In genomic region chr9:9051184-9051583, GRCm38 (mm10) we compare ENCODE assay signal across 8 mouse cellular contexts.
DNase-seq lines count a peak whose midpoint lies in the region; ATAC-seq and TF ChIP-seq lines count a peak whose summit lies in the region.

No protein-coding gene starts in this region.

- no peaks in the 10 kb centered on the region for H3K27me3 ChIP-seq in hindbrain, embryonic 14.5 days (ENCODE audit: control insufficient read depth, insufficient read depth, low read length)
- H3K27me3 ChIP-seq in hindbrain, embryonic 12.5 days = no peaks in the 10 kb centered on the region
- no peaks in the 10 kb centered on the region for H3K27me3 ChIP-seq in kidney, postnatal 0 days (ENCODE audit: insufficient read depth, low read length)

- DNase-seq in hindbrain, embryonic 14.5 days (ENCODE audit: low spot score) = peak; percentile 66
- peak; percentile 65 for DNase-seq in NIH3T3 (ENCODE audit: low read depth)
- peak; percentile 81 for DNase-seq in embryo, embryonic 10.5 days (ENCODE audit: low spot score)
- DNase-seq in kidney, postnatal 0 days (ENCODE audit: low spot score) = peak; percentile 79
- peak; percentile 46 for DNase-seq in mesoderm, embryonic 11.5 days (ENCODE audit: low read depth, low spot score)
- DNase-seq in spleen, postnatal 36 days (ENCODE audit: low spot score in 2 of 2) = no peak

- 38% methylated on average over 5 of the region's 5 CpGs for WGBS in hindbrain, embryonic 14.5 days
- WGBS in hindbrain, embryonic 12.5 days = 39% methylated on average over 5 of the region's 5 CpGs
- WGBS in kidney, postnatal 0 days = 52% methylated on average over 5 of the region's 5 CpGs

- H3K4me1 ChIP-seq in hindbrain, embryonic 14.5 days (replicated peaks; ENCODE audit: control insufficient read depth, insufficient read depth, low read length) = no peaks in the 10 kb centered on the region
- H3K4me1 ChIP-seq in hindbrain, embryonic 12.5 days = no peaks in the 10 kb centered on the region
- H3K4me1 ChIP-seq in kidney, postnatal 0 days (replicated peaks; ENCODE audit: insufficient read depth, low read length) = no peaks in the 10 kb centered on the region

- H3K4me2 ChIP-seq in hindbrain, embryonic 14.5 days (replicated peaks) = no peak overlapping the region
- no peak overlapping the region for H3K4me2 ChIP-seq in hindbrain, embryonic 12.5 days (replicated peaks)
- H3K4me2 ChIP-seq in kidney, postnatal 0 days (ENCODE audit: low read length) = no peak overlapping the region

- no peaks in the 10 kb centered on the region for H3K9me3 ChIP-seq in hindbrain, embryonic 14.5 days (ENCODE audit: control insufficient read depth, low read length)
- 0 out of 2 replicates have a peak, but pooled peaks cover 3% of the 10 kb centered on the region for H3K9me3 ChIP-seq in hindbrain, embryonic 12.5 days (replicated peaks)
- H3K9me3 ChIP-seq in kidney, postnatal 0 days (replicated peaks; ENCODE audit: low read length) = no peaks in the 10 kb centered on the region

- TF ChIP-seq CTCF in kidney, postnatal 0 days (IDR thresholded peaks at IDR 0.05; ENCODE audit: low read depth) = peak; percentile 75

- peak; percentile 59; the same call in 1 of the 2 replicates for ATAC-seq in hindbrain, embryonic 14.5 days (ENCODE audit: low FRiP score)
- ATAC-seq in hindbrain, embryonic 12.5 days (ENCODE audit: low FRiP score) = no peak
- ATAC-seq in kidney, postnatal 0 days (replicated peaks; ENCODE audit: low FRiP score, low read depth) = no peak
- ATAC-seq in activated CD4-positive, CD25-positive, alpha-beta regulatory T cell, adult 4 months = no peak

- no peaks in the 10 kb centered on the region for H3K36me3 ChIP-seq in hindbrain, embryonic 14.5 days (replicated peaks; ENCODE audit: control insufficient read depth, insufficient read depth)
- H3K36me3 ChIP-seq in hindbrain, embryonic 12.5 days = no peaks in the 10 kb centered on the region
- H3K36me3 ChIP-seq in kidney, postnatal 0 days (ENCODE audit: insufficient read depth, low read length) = no peaks in the 10 kb centered on the region

- no peak overlapping the region for H3K27ac ChIP-seq in hindbrain, embryonic 14.5 days
- no peak overlapping the region for H3K27ac ChIP-seq in hindbrain, embryonic 12.5 days
- H3K27ac ChIP-seq in kidney, postnatal 0 days = no peak overlapping the region

- H3K4me3 ChIP-seq in hindbrain, embryonic 14.5 days (replicated peaks; ENCODE audit: low read length) = no peak overlapping the region
- H3K4me3 ChIP-seq in hindbrain, embryonic 12.5 days = no peak overlapping the region
- no peak overlapping the region for H3K4me3 ChIP-seq in kidney, postnatal 0 days (replicated peaks; ENCODE audit: low read depth, low read length)

- H3K9ac ChIP-seq in hindbrain, embryonic 14.5 days = no peak overlapping the region
- no peak overlapping the region for H3K9ac ChIP-seq in hindbrain, embryonic 12.5 days
- no peak overlapping the region for H3K9ac ChIP-seq in kidney, postnatal 0 days (ENCODE audit: low read depth, low read length)

Comparison
In these comparisons a context has a peak if more than half of its experiments do, and no peak if none do; other contexts are left out.
1. DNase-seq: peak in hindbrain, embryonic 14.5 days (single experiment), NIH3T3 (single experiment), embryo, embryonic 10.5 days (single experiment), kidney, postnatal 0 days (single experiment) and mesoderm, embryonic 11.5 days (single experiment); none in spleen, postnatal 36 days (0 of 2).